Mouse (Mus musculus) granulocyte monocyte progenitor cell, adult 5-6 weeks (primary cell): ENCODE data around the gene Snx18. TPM values are rescaled to one million over a fixed set of nuclear protein-coding genes. Genes with fewer than 3 reads are reported as not detected.

Source experiments
- ATAC-seq: replicated peaks from 2 replicates; pipeline ENCODE4 v1.8.0; 2016; ENCODE audit warnings: mild to moderate bottlenecking, moderate TSS enrichment, inconsistent platforms; ENCODE audit not compliant: poor library complexity, severe bottlenecking
- total RNA-seq, 2 experiments: library from RNA; stranded (forward) in 1 of 2; stranded (reverse) in 1 of 2; fragments of 200-712, 200-1000 nt in 1 of 2; fragments of >200 nt in 1 of 2; fragmentation: Nextera tagmentation in 1 of 2; gene quantifications; 2 replicates each; pipeline ENCODE4 v1.2.3; 2014 to 2017

Snx18 gene
- total RNA-seq (2014; fragmentation: Nextera tagmentation) (25.5 and 39.0 TPM in 2 replicates), total RNA-seq (2017) (46.2 and 47.1 TPM in 2 replicates)

DNA sequence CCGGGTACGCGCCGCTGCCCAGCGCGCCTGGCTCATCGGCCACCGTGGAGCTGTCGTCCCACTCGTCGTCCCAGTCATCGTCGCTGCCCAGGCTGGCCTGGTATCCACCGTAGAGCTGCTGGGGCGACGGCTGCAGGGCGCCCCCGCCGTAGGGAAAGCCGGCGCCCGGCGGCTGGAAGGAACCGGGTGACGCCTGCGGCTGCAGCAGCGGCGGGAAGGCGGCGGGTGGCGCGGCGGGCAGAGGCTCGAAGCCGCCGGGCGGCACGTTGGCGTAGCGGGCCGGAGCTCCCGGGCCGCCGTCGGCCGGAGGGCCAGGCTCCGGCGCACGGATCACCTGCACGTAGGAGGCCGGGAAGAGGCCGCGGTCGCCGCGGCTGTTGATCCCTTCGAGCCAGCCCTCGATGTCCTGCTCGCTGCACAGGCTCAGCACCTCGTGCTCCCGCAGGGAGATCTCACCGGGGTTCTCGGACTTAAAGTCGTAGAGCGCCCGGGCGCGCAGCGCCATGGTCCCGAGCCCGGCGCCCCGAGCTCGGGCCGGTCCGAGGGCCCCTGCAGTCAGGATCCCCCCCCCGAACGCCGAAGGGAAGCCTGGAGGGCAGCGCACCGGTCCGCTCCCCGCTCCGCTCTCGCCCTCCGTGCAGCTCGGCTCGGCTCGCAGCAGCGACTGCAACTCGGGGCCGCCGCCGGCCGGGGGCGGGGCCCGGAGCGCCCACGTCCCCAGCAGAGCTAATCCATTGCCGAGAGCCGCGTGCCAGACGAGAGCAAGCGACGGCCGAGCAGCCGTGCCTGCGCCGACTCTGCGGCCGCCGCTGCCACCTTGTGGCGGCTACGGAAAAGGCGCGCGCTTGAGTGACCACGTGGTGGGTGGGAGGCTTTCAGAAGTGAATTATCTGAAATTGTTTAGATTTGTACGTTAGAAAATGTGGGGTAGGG is at the start of gene Snx18:
Snx18 (minus strand) TSS at position 674 of the 933 bp plus-strand sequence.
- peak; percentile 65 for ATAC-seq

DNA sequence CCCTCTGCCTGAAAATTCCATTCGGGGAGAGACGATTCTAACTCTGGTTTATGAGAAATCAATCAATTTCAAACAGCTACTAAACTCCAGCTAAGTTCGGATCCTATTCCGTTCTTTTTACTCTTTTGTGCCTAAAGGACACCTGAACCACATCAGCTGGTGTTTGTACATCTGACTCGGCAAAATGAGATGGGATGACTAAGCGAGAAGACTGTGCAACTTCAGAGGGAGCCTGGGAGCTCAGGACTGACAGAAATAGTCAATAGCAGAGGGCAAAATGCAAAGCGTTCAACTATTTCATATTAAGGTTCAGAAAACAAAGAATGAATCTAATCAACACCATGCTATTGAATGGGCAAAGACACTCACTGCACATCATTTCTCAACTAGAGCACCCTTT is 45.5 kb upstream of the Snx18 start:
- no peak for ATAC-seq

- ATAC-seq, result no peak
Observed at GRCm38 (mm10) chr13:113663151-113663779, 44.9 kb upstream of the Snx18 start, which contains the start of gene Hspb3. Gene Hspb3 (minus strand): TSS chr13:113663676.

DNA sequence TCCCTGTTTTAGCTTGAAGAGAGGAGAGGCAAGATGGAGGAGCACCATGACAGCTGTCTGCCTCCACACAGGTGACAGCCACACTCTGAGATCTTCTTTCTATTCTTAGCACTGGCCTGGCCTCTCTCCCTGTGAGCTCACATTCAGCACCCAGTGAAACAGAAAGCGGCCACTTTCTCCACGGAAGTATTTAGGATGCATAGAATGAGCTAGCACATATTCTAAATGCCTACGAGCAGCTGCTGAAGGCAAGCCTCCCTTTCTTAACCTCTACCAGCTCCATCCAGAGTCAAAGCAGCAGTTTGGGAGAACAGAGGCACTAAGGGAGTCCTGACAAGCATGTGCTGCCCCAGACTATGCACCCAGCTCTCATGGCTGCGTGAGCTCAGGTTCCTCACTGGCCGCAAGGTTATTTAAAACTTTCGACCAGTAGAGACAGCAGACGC is 43.5 kb upstream of the Snx18 start:
- ATAC-seq, result peak; percentile 33; the same call in 1 of the 2 replicates

- ATAC-seq, result no peak
Observed at GRCm38 (mm10) chr13:113660576-113661310, 42.4 kb upstream of the Snx18 start.

- ATAC-seq, result peak; percentile 92
Observed at GRCm38 (mm10) chr13:113657204-113657603, 38.8 kb upstream of the Snx18 start.

DNA sequence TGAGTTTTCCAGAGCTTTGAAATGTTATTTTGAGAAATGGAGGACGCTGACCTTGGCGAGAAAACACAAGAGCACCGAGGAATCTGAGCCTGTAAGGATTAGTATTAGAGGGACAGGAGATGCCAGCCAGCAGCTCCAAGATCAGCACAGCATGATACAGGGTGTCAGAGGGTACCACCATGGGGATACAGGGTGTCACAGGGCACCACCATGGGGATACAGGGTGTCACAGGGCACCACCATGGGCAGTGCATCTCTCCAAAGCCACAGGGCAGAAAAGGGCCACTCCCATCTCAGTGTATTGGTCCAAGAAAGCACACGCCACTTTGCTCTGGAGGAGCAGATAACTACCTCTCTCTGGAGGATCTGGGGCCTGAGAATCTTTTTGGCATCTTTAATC is 38.3 kb upstream of the Snx18 start:
- 0 out of 2 replicates have a peak, but pooled peaks have one; percentile 21 for ATAC-seq

- ATAC-seq, result no peak
Observed at GRCm38 (mm10) chr13:113655511-113655910, 37.1 kb upstream of the Snx18 start.

DNA sequence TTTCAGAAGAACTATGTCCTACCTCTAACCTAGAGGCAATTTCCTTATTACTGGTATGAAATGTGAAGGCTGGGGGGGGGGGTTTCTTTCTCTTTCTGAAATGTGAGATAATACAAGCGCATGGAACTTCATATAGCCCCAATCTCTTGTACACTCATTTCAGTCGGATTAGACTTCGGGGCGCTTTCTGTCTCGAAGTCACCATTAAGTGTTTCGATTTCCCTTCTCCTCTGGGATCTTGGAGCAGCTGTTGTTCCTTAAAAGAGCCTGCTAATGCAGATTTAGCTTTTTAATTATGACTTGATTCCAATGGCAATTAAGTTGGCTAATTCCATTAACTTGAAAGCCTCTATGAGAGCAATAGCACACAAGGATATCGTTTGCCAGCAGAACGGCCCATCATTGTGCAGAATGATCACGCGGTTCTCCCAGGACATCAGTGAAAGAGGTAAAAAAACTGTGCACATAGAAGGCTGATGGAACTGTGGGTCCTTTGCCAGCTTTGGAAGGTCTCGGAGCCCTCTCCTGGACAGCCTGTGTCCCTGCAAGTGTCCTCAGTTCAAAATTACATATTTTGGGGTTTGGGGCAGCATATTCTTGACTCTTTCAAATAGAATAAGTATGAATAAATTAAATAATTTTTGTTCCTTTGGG is 22.7 kb upstream of the Snx18 start:
- ATAC-seq, result no peak

DNA sequence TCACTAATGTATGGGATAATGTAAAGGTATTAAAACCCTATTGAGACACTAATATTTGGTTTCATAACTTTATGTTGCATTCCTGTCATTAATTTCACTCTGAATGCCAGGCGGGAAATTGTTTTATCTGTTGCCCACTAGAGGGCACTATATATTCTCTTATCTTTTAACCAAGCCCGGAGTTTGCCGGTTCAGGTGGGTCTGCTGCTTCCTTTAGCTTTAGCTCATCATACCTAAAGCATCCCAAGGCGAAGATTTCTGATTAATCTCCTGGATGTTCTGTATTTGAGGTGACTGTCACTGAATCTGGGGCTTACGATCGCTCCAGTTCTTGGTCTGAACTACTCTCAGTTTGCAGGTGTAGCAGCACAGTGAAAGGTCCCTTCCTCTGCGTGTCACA is 20.6 kb upstream of the Snx18 start:
- ATAC-seq, result no peak

- peak; percentile 80 for ATAC-seq
Observed at GRCm38 (mm10) chr13:113635799-113636222, 17.4 kb upstream of the Snx18 start.

- ATAC-seq, result no peak
Observed at GRCm38 (mm10) chr13:113634732-113635481, 16.5 kb upstream of the Snx18 start.

DNA sequence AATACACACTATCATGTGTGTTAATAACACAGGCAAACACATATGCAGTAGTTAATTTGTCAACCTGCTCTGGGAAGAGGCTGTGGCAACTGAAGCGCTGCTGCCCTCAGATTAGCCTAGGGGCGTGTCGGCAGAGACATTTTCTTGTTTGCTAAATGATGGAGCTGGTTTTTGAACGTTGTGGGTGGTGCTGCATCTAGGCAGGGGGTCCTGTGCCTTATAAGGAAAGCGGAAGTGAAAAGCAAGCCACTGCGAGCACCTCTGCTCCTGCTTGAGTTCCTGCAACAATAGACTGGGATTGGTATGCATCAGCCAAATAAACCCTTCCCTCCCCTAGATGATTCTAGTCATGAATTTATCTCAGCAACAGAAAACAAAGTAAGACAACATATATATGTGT is 14.1 kb upstream of the Snx18 start:
- peak; percentile 17; the same call in 1 of the 2 replicates for ATAC-seq

- ATAC-seq, result no peak
Observed at GRCm38 (mm10) chr13:113627601-113628000, 9.2 kb upstream of the Snx18 start.

GRCm38 (mm10) chr13:113622865-113623255 is 4.5 kb upstream of the Snx18 start:
- ATAC-seq, result peak; percentile 78

GRCm38 (mm10) chr13:113622122-113622864 is 3.9 kb upstream of the Snx18 start:
- ATAC-seq, result no peak

GRCm38 (mm10) chr13:113619003-113619402 is 639 bp upstream of the Snx18 start:
- no peak for ATAC-seq

DNA sequence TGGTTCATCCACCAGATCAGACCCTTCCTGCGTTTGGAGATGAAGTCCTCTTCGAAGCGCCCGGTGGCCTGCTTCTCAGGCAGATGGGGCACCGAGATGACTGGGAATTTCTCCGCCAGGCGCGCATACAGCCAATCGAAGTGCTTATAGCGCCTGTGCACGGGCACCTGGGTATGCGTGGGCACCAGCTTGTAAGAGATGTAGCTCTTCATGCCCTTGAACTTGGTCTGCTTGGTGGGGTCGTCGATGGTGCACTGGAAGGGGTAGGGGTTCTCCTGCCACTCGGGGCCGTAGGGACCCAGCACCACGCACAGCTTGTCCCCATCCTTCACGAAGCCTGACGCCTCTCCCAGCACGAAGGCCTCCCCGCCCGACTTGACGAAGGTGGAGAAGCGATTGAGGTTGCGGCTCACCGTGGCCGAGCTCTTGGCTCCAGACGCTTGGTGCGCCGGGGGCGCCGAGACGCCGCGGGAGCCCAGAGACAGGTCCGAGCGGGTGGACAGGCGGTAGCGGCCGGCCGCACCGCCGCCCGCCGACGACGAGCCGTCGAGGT is 950 bp downstream of the Snx18 start:
- ATAC-seq, result no peak
